Mouse (Mus musculus) midbrain, embryonic 16.5 days (tissue): ENCODE data around the gene Slc7a14. TPM values are rescaled to one million over a fixed set of nuclear protein-coding genes. Genes with fewer than 3 reads are reported as not detected.

ENCODE experiments used
- ATAC-seq: fragments of 200-750 bp; cut with Nextera tagmentation; 2 replicates; pipeline ENCODE4 v1.8.0; 2017; ENCODE audit warnings: moderate TSS enrichment
- H3K27ac ChIP-seq: fragments of 300-500 bp; sonication (generic); 2 replicates; pipeline ENCODE4 v1.5.1; 2014; ENCODE audit warnings: mild to moderate bottlenecking, low read length, mixed read lengths
- H3K27me3 ChIP-seq: fragments of 300-500 bp; sonication (generic); 2 replicates; pipeline ENCODE4 v1.6.1; 2014; ENCODE audit warnings: low read depth, low read length, mixed read lengths; ENCODE audit not compliant: control insufficient read depth, insufficient read depth
- H3K36me3 ChIP-seq: fragments of 300-500 bp; sonication (generic); 2 replicates; pipeline ENCODE4 v1.6.1; 2014; ENCODE audit warnings: mild to moderate bottlenecking, low read length, moderate library complexity, mixed read lengths; ENCODE audit not compliant: control insufficient read depth, insufficient read depth
- H3K4me1 ChIP-seq: fragments of 300-500 bp; sonication (generic); 2 replicates; pipeline ENCODE4 v1.6.1; 2014; ENCODE audit warnings: mild to moderate bottlenecking, low read length, mixed read lengths; ENCODE audit not compliant: control insufficient read depth, insufficient read depth
- H3K4me2 ChIP-seq: fragments of 300-500 bp; sonication (generic); 2 replicates; pipeline ENCODE4 v1.6.1; 2014; ENCODE audit warnings: mild to moderate bottlenecking, low read length, mixed read lengths
- H3K4me3 ChIP-seq: fragments of 300-500 bp; sonication (generic); 2 replicates; pipeline ENCODE4 v1.5.1; 2014; ENCODE audit warnings: low read depth, mild to moderate bottlenecking, low read length, moderate library complexity, mixed read lengths
- H3K9ac ChIP-seq: fragments of 300-500 bp; sonication (generic); 2 replicates; pipeline ENCODE4 v1.6.1; 2014; ENCODE audit warnings: low read depth, low read length, mixed read lengths
- H3K9me3 ChIP-seq: fragments of 300-500 bp; sonication (generic); replicated peaks from 2 replicates; pipeline ENCODE4 v1.6.1; 2014; ENCODE audit warnings: mild to moderate bottlenecking, low read length, mixed read lengths; ENCODE audit not compliant: control insufficient read depth, poor library complexity, severe bottlenecking
- WGBS: fragments of 180-500 bp; shearing (Covaris S2); extraction: QIAGEN DNeasy Blood & Tissue Kit; methylation state at CpG from one replicate; pipeline ENCODE4 v1.1.7; 2014; 5-methylcytosine and 5-hydroxymethylcytosine counted together
- polyA plus RNA-seq: library from polyadenylated mRNA; unstranded; fragments of >200 nt; fragmentation: Nextera tagmentation; extraction: Ambion mirVana; gene quantifications from 2 replicates; pipeline ENCODE4 v1.2.1, GENCODE M21; 2015

Slc7a14 gene
- polyA plus RNA-seq: 7.3 and 8.1 TPM in 2 replicates

DNA sequence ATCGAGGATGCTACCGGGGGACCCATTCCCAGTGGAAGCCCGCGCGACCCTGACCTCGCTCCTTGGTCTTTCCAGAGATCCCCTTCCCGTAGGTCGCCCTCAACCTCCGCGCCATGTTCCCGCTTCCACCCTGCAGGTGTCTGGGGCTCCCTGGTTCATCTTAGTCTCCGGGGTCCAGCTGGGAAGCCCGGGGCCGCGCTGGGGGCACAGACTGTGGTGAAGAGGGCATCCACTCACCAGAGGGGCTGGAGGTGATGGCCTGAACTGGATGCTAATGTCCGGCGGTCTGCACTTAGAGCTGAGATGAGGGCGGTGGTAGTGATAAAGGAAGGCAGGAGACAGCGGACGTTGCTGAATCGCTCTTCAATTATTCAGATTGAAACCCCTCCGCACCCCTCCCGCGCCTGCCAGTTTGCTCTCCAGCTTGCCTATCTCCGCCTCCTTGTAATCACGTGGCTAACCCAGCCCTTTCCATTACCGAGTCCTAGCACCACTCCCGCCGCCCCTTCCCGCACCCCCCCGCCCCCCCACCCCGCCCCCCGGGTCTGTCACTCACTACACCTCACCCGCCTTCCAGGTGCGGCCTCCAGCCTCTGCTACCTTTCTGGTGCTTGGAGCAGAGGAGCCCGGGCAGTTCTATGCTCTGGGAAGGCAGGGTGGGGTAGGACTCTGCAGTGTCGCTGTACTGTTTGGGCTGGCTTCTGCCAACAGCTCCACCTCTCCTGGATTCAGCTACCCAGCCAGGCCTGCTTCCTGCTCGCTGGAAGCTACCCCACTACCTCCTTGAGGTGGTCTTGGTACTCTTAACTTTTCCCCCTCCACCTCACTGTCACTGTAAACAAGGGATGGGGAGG lies at the start of gene Slc7a14:
TSS of gene Slc7a14 (minus strand) at position 445 of the 854 bp plus-strand sequence.
- Histone ChIP-seq H3K9ac (peak within 1 kb of the TSS; percentile 89), H3K36me3 (no peaks in the 10 kb centered on the region), H3K27ac (peak within 1 kb of the TSS; percentile 82), H3K4me3 (peak within 1 kb of the TSS; percentile 81), H3K4me2 (peak within 1 kb of the TSS; percentile 85), H3K9me3 (no peaks in the 10 kb centered on the region), H3K27me3 (peaks cover 8% of the 10 kb centered on the region), H3K4me1 (peaks cover 14% of the 10 kb centered on the region)
- under 1% methylated on average over 30 of the region's 38 CpGs for WGBS
- peak; percentile 96 for ATAC-seq

DNA sequence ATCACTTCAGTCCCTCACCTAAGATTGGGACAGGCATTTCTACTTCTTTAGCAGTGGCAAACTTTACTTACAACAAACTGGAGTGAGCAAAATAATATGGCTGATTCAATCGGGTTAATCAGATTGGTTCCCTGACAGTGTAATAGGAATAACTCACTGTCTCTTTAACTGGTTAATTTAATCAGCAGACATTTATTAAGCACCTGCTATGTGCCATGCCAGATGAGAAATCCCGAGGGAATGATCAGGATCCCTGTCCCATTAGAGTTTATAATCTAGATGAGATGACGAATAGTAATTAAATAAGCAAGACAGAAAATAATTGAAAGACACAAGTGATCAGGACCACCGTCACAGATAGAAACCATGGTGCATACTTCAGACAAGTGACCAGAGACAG lies 36.4 kb upstream of the Slc7a14 start:
- 72% methylated on average over 4 of the region's 4 CpGs for WGBS
- Histone ChIP-seq H3K9me3 (no peaks in the 10 kb centered on the region), H3K4me1 (no peaks in the 10 kb centered on the region), H3K36me3 (no peaks in the 10 kb centered on the region), H3K27me3 (no peaks in the 10 kb centered on the region), H3K4me3 (no peak overlapping the region), H3K27ac (no peak overlapping the region), H3K4me2 (no peak overlapping the region), H3K9ac (no peak overlapping the region)
- ATAC-seq: no peak

DNA sequence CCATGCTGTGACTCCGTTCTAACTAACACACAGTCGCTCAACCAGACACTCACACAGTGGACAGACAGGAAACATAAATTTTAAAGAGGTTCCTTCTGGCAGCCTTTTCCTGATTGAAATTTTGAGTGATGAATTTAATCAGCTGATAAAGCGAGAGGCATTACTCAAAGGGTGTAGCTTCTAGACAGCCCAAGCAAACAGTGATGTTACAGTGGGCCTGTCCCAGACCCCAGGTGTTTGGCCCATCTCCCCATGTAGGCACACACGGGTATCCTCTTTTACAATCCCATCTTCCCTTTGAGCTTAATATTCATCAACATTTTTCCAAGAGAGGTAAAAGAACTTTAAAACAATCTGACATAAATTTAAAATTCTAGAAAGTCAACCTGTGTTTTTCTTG lies 35.6 kb upstream of the Slc7a14 start:
- no peak for ATAC-seq
- WGBS: 85% methylated on average over 4 of the region's 4 CpGs
- Histone ChIP-seq H3K4me2 (no peak overlapping the region), H3K4me1 (no peaks in the 10 kb centered on the region), H3K27me3 (no peaks in the 10 kb centered on the region), H3K9me3 (no peaks in the 10 kb centered on the region), H3K4me3 (no peak overlapping the region), H3K27ac (no peak overlapping the region), H3K9ac (no peak overlapping the region), H3K36me3 (no peaks in the 10 kb centered on the region)

DNA sequence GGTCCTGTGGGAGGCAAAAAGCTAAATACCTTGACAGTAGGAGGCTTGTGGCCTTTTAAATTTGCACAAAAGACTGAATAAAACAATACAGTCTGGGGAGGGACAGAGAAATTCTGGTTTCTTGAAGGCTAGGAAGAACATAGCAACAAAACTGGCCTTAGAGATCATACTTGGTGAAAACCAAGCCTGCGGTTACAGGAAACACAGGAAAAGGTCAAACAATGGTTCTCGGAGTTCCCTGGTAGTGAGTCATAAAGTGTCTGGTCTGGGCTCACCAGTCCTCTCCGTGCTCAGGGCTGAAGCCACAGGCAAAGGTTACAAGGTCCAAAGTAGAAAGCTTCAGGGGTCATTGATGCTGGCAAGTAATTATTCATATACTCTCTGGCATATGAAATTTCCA lies 29.1 kb upstream of the Slc7a14 start:
- no peaks in the 10 kb centered on the region for H3K27me3 ChIP-seq
- no peaks in the 10 kb centered on the region for H3K9me3 ChIP-seq
- no peaks in the 10 kb centered on the region for H3K4me1 ChIP-seq
- H3K4me3 ChIP-seq: no peak overlapping the region
- no peak overlapping the region for H3K27ac ChIP-seq
- WGBS: 86% methylated on average over 3 of the region's 3 CpGs
- no peak for ATAC-seq
- no peaks in the 10 kb centered on the region for H3K36me3 ChIP-seq
- no peak overlapping the region for H3K4me2 ChIP-seq
- H3K9ac ChIP-seq: no peak overlapping the region

DNA sequence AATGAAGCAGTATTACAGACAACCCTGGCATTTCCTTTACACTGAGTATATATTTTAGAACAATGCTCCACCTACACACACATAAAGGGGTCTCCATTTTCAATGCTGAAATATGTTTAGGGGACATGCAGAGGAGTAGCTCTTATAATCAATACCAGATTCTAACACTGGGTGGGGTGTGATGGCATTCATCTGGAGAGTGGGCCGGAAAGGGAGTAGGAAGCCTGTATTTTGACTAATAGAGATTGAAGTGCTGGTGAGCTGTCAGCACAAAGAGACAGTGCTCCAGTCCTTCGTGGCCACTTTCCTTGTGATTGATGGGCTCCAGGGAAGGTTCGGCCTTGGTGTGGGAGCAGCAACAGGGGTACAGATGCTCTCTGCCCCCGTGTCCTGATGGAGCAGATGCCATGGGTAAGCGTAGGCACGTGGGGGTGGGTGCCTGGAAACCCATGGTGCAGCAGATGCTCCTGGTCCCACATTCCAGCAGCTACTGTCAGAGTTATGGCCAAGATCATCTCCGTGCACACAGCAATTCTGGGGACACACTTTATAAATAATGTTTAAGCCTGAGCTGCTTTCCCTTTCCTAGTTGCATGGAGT lies 18.2 kb upstream of the Slc7a14 start:
- H3K4me3 ChIP-seq: no peak overlapping the region
- H3K27ac ChIP-seq: no peak overlapping the region
- H3K9ac ChIP-seq: no peak overlapping the region
- WGBS: 91% methylated on average over 7 of the region's 7 CpGs
- H3K27me3 ChIP-seq: no peaks in the 10 kb centered on the region
- ATAC-seq: no peak
- no peaks in the 10 kb centered on the region for H3K36me3 ChIP-seq
- no peak overlapping the region for H3K4me2 ChIP-seq
- H3K4me1 ChIP-seq: no peaks in the 10 kb centered on the region
- H3K9me3 ChIP-seq: no peaks in the 10 kb centered on the region

DNA sequence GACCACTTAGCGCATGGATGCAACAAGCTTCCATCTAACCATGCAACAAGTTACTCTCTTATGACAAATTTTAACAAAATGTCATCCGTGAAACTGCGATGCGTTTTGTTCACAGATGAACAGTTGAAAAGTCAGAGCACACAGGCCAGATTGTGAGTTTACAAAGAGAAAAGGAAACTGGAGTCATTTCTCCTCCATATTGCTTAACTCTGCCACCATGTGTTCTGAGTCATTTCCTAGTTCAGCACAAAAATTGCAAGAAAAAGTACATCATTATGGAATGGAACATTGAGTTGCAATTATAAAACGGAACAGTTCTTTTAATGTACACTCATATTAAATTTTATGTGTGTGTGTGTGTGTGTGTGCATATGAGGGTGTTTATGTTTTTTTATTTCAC lies 17.6 kb upstream of the Slc7a14 start:
- Histone ChIP-seq H3K27me3 (no peaks in the 10 kb centered on the region), H3K4me1 (no peaks in the 10 kb centered on the region), H3K4me2 (no peak overlapping the region), H3K9ac (no peak overlapping the region), H3K9me3 (no peaks in the 10 kb centered on the region), H3K27ac (no peak overlapping the region), H3K4me3 (no peak overlapping the region), H3K36me3 (no peaks in the 10 kb centered on the region)
- ATAC-seq: no peak
- WGBS: 98% methylated on average over 5 of the region's 5 CpGs

DNA sequence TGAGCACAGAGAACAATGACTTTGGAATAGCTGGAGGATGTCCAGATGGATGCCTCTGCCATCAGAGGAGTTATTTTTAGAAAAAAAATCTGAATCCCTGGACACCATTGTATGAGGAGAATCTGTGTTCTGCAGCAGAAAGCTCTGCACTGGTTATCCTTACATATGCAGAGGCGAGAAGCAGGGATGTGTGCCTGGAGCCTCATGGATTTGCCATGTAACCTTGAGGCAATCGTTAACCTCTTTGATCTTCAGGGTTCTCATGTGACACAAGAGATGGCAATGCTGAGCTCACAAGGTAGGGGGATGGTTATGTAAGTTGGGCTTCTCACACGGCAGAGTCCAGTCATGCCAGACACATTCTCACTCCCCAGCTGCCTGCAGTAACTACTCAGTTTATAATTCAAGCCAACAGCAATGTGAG lies 14.1 kb upstream of the Slc7a14 start:
- H3K4me3 ChIP-seq: no peak overlapping the region
- no peaks in the 10 kb centered on the region for H3K4me1 ChIP-seq
- H3K9ac ChIP-seq: no peak overlapping the region
- peak; percentile 62; the same call in 1 of the 2 replicates for ATAC-seq
- H3K4me2 ChIP-seq: no peak overlapping the region
- H3K9me3 ChIP-seq: no peaks in the 10 kb centered on the region
- 55% methylated on average over 3 of the region's 3 CpGs for WGBS
- H3K27ac ChIP-seq: no peak overlapping the region
- no peaks in the 10 kb centered on the region for H3K36me3 ChIP-seq
- H3K27me3 ChIP-seq: no peaks in the 10 kb centered on the region

DNA sequence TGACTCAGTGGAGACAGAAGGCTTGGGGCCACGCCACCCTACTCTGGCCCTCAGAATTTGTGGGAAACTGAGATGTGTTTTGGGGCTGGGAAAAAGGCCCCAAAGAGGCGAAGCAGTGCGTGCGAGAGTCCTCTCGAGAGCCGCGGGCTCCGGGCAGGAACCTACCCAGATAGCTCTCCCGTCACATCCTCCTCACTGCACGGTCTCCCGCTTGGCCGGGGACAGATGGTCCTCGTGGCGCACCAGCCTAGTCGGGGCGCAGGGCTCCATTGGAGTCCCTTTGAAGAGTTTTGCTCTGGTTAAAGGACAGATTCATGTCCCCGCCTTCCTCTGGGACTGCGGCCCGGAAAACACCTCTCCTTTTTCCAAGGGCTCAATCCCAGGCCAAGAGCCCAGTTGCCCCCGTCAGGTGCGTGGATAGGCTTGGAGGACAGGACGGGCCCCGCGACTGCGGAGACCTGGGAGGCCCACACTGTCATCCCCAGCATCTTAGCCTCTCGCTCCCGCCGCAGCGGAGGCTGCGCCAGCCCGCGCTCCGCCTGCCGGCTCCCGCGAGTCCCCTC lies 726 bp downstream of the Slc7a14 start:
- WGBS: under 1% methylated on average over 36 of the region's 36 CpGs
- Histone ChIP-seq H3K27me3 (peaks cover 8% of the 10 kb centered on the region), H3K4me1 (peaks cover 14% of the 10 kb centered on the region), H3K9me3 (no peaks in the 10 kb centered on the region), H3K4me2 (peak overlapping the region; percentile 85), H3K9ac (peak overlapping the region; percentile 89), H3K4me3 (peak overlapping the region; percentile 81), H3K36me3 (no peaks in the 10 kb centered on the region), H3K27ac (peak overlapping the region; percentile 82)
- ATAC-seq: peak; percentile 82

DNA sequence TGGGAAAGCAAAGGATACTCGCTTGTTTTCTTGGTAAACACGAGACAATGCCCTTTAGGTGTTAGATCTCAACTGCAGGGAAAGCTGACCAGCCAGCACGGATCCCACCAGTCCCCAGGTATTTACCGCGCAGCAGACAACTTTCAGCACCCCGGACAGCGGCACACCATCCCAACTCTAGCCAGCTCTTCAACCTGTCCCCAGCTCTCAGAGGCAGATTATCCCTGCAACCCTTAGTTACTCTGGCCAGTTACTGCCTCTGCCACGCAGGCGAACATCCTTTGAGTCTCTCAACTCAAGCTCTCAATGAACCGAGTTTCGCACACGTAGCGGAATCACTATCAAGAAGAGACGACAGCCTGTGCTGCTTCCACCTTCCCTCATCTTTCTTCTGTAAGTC lies 1.3 kb downstream of the Slc7a14 start:
- H3K27me3 ChIP-seq: peaks cover 8% of the 10 kb centered on the region
- H3K9me3 ChIP-seq: no peaks in the 10 kb centered on the region
- peak overlapping the region; percentile 89 for H3K9ac ChIP-seq
- peaks cover 14% of the 10 kb centered on the region for H3K4me1 ChIP-seq
- no peaks in the 10 kb centered on the region for H3K36me3 ChIP-seq
- H3K4me3 ChIP-seq: peak overlapping the region; percentile 81
- WGBS: 1% methylated on average over 14 of the region's 14 CpGs
- H3K4me2 ChIP-seq: peak overlapping the region; percentile 85
- H3K27ac ChIP-seq: peak overlapping the region; percentile 82
- ATAC-seq: 0 out of 2 replicates have a peak, but pooled peaks have one; percentile 1
